In genomic region chr5:100860417-100861053, GRCm38 (mm10) we compare ENCODE assay signal across 8 mouse cellular contexts. TPM values are rescaled to one million over a fixed set of nuclear protein-coding genes. Genes with fewer than 3 reads are reported as not detected.
DNase-seq lines count a peak whose midpoint lies in the region; ATAC-seq and TF ChIP-seq lines count a peak whose summit lies in the region.

No protein-coding gene starts in this region.

- TF ChIP-seq EP300 in heart, adult 2 months (IDR thresholded peaks at IDR 0.05; ENCODE audit: insufficient read depth, low read depth, low read length): peak; percentile 98

- peak; percentile 22; the same call in 1 of the 2 replicates for ATAC-seq in embryonic facial prominence, embryonic 14.5 days (ENCODE audit: low read depth)
- peak; percentile 87 for ATAC-seq in monocyte, adult 5-6 weeks (replicated peaks; ENCODE audit: insufficient number of reproducible peaks, low FRiP score, low TSS enrichment, poor library complexity, severe bottlenecking)

- intact Hi-C loops in heart, adult 2 months (cut with DNase I): no loop called here

- WGBS in embryonic facial prominence, embryonic 14.5 days: 60% methylated on average over 12 of the region's 12 CpGs
- 77% methylated on average over 12 of the region's 12 CpGs for WGBS in embryonic facial prominence, embryonic 10.5 days
- WGBS in heart, adult 2 months: 37% methylated on average over 12 of the region's 12 CpGs
- WGBS in limb, embryonic 10.5 days: 85% methylated on average over 12 of the region's 12 CpGs

- no peaks in the 10 kb centered on the region for H3K36me3 ChIP-seq in embryonic facial prominence, embryonic 14.5 days (ENCODE audit: control insufficient read depth, insufficient read depth, low read length)
- H3K36me3 ChIP-seq in embryonic facial prominence, embryonic 10.5 days (replicated peaks): no peaks in the 10 kb centered on the region
- no peaks in the 10 kb centered on the region for H3K36me3 ChIP-seq in heart, adult 2 months (ENCODE audit: control insufficient read depth, insufficient read depth, low read length)
- no peaks in the 10 kb centered on the region for H3K36me3 ChIP-seq in limb, embryonic 10.5 days

- H3K27me3 ChIP-seq in embryonic facial prominence, embryonic 14.5 days (replicated peaks; ENCODE audit: control insufficient read depth, insufficient read depth, low read length): no peaks in the 10 kb centered on the region
- no peaks in the 10 kb centered on the region for H3K27me3 ChIP-seq in embryonic facial prominence, embryonic 10.5 days (replicated peaks; ENCODE audit: low read depth, poor library complexity, severe bottlenecking)
- H3K27me3 ChIP-seq in heart, adult 2 months (ENCODE audit: control insufficient read depth, insufficient read depth, low read length): no peaks in the 10 kb centered on the region
- H3K27me3 ChIP-seq in limb, embryonic 10.5 days (ENCODE audit: low read depth, poor library complexity, severe bottlenecking): no peaks in the 10 kb centered on the region

- no peak overlapping the region for H3K9ac ChIP-seq in embryonic facial prominence, embryonic 14.5 days (ENCODE audit: low read depth, low read length)
- no peak overlapping the region for H3K9ac ChIP-seq in heart, adult 2 months (ENCODE audit: low read depth, low read length)

- H3K79me2 ChIP-seq in heart, adult 2 months (replicated peaks; ENCODE audit: control insufficient read depth, insufficient read depth, low read length): no peaks in the 10 kb centered on the region

- H3K4me2 ChIP-seq in embryonic facial prominence, embryonic 14.5 days (ENCODE audit: low read depth, low read length): no peak overlapping the region

- no peaks in the 10 kb centered on the region for H3K4me1 ChIP-seq in embryonic facial prominence, embryonic 14.5 days (ENCODE audit: control insufficient read depth, insufficient read depth, low read length)
- H3K4me1 ChIP-seq in embryonic facial prominence, embryonic 10.5 days: peaks cover 5% of the 10 kb centered on the region; the same call in 1 of the 2 replicates
- H3K4me1 ChIP-seq in heart, adult 2 months (ENCODE audit: control insufficient read depth, insufficient read depth, low read length): peaks cover 11% of the 10 kb centered on the region
- no peaks in the 10 kb centered on the region for H3K4me1 ChIP-seq in limb, embryonic 10.5 days

- H3K4me3 ChIP-seq in embryonic facial prominence, embryonic 14.5 days (ENCODE audit: low read depth, low read length): no peak overlapping the region
- H3K4me3 ChIP-seq in embryonic facial prominence, embryonic 10.5 days: no peak overlapping the region
- no peak overlapping the region for H3K4me3 ChIP-seq in heart, adult 2 months
- H3K4me3 ChIP-seq in limb, embryonic 10.5 days: no peak overlapping the region

- DNase-seq in embryonic facial prominence, embryonic 14.5 days (ENCODE audit: low spot score): peak; percentile 54
- DNase-seq in embryonic facial prominence, embryonic 10.5 days (ENCODE audit: low spot score): no peak
- peak; percentile 77 to 87 for DNase-seq in heart, adult 2 months
- peak; percentile 8 to 61 for DNase-seq in kidney, postnatal 25 days
- DNase-seq in cerebellum, postnatal 4 days (ENCODE audit: low spot score in 2 of 2): no peak
- no peak for DNase-seq in limb, embryonic 10.5 days (ENCODE audit: low spot score)
- DNase-seq in urinary bladder, postnatal 4 days (ENCODE audit: low spot score in 2 of 2): no peak

- no peak for TF ChIP-seq CTCF in heart, adult 2 months (IDR thresholded peaks at IDR 0.05)

- TF ChIP-seq POLR2A in heart, adult 2 months (IDR thresholded peaks at IDR 0.05; ENCODE audit: insufficient read depth, low read depth, low read length): no peak

- no peak overlapping the region for H3K27ac ChIP-seq in embryonic facial prominence, embryonic 14.5 days (replicated peaks; ENCODE audit: low read depth, low read length)
- H3K27ac ChIP-seq in embryonic facial prominence, embryonic 10.5 days (replicated peaks): no peak overlapping the region
- H3K27ac ChIP-seq in heart, adult 2 months: peak overlapping the region; percentile 71
- H3K27ac ChIP-seq in limb, embryonic 10.5 days: no peak overlapping the region

- H3K9me3 ChIP-seq in embryonic facial prominence, embryonic 14.5 days (ENCODE audit: control insufficient read depth, low read length): no peaks in the 10 kb centered on the region
- H3K9me3 ChIP-seq in embryonic facial prominence, embryonic 10.5 days: no peaks in the 10 kb centered on the region
- H3K9me3 ChIP-seq in limb, embryonic 10.5 days (replicated peaks): no peaks in the 10 kb centered on the region

RNA-seq across cellular contexts. Expression of gene Gpat3, which starts 15.0 kb away (rescaled TPM):
- 0.45 and 1.5 TPM in 2 replicates for polyA plus RNA-seq in embryonic facial prominence, embryonic 14.5 days (2014; fragmentation: Nextera tagmentation; extraction: Ambion mirVana)
- 0.74 and 0.90 TPM in 2 replicates for polyA plus RNA-seq in embryonic facial prominence, embryonic 10.5 days (2016; fragmentation: Nextera tagmentation; extraction: Ambion mirVana)
- total RNA-seq in heart, adult 2 months (2021): 10 to 100 TPM; 22.1 to 24.2 TPM
- polyA plus RNA-seq in heart, adult 2 months (2012; rRNA removed): 7.1 and 11.8 TPM in 2 replicates
- 0.87 to 2.1 TPM (median 1.6 TPM) in 3 replicates for total RNA-seq in monocyte, adult 5-6 weeks (2017)
- polyA plus RNA-seq in limb, embryonic 10.5 days (2016; fragmentation: Nextera tagmentation; extraction: Ambion mirVana): 0.59 and 0.61 TPM in 2 replicates

RNA-seq across cellular contexts. Expression of gene Abraxas1, which starts 39.8 kb away (rescaled TPM):
- 17.2 and 20.7 TPM in 2 replicates for polyA plus RNA-seq in embryonic facial prominence, embryonic 14.5 days (2014; fragmentation: Nextera tagmentation; extraction: Ambion mirVana)
- 30.7 and 32.8 TPM in 2 replicates for polyA plus RNA-seq in embryonic facial prominence, embryonic 10.5 days (2016; fragmentation: Nextera tagmentation; extraction: Ambion mirVana)
- 1 to 10 TPM; 8.3 to 9.0 TPM for total RNA-seq in heart, adult 2 months (2021)
- 6.9 and 12.5 TPM in 2 replicates for polyA plus RNA-seq in heart, adult 2 months (2012; rRNA removed)
- 13.2 to 47.0 TPM (median 14.1 TPM) in 3 replicates for total RNA-seq in monocyte, adult 5-6 weeks (2017)
- 32.1 and 32.3 TPM in 2 replicates for polyA plus RNA-seq in limb, embryonic 10.5 days (2016; fragmentation: Nextera tagmentation; extraction: Ambion mirVana)

Comparison
In these comparisons a context has a peak if more than half of its experiments do, and no peak if none do; other contexts are left out.
1. DNase-seq: peak in embryonic facial prominence, embryonic 14.5 days (single experiment), heart, adult 2 months (2 of 2) and kidney, postnatal 25 days (2 of 2); none in embryonic facial prominence, embryonic 10.5 days (single experiment), cerebellum, postnatal 4 days (0 of 2), limb, embryonic 10.5 days (single experiment) and urinary bladder, postnatal 4 days (0 of 2).